Mouse (Mus musculus): ENCODE measurements around the gene Rasgrp1. TPM values are rescaled to one million over a fixed set of nuclear protein-coding genes. Genes with fewer than 3 reads are reported as not detected.
A peak's percentile ranks its signal among the peaks of the same experiment; 100 is the strongest.

Gene Rasgrp1
- polyA plus RNA-seq (2015; fragmentation: Nextera tagmentation; extraction: Ambion mirVana) = 0.31 and 0.46 TPM in 2 replicates

- TF ChIP-seq CTCF (IDR thresholded peaks at IDR 0.05; ENCODE audit: low read depth) = no peak
- Histone ChIP-seq H3K36me3 (ENCODE audit: control insufficient read depth, insufficient read depth) (no peaks in the 10 kb centered on the region), H3K9ac (ENCODE audit: low read depth, low read length) (peak within 1 kb of the TSS; percentile 17; the same call in 1 of the 2 replicates), H3K4me3 (ENCODE audit: low read depth, low read length) (peak within 1 kb of the TSS; percentile 57), H3K9me3 (ENCODE audit: control insufficient read depth) (no peaks in the 10 kb centered on the region), H3K4me1 (replicated peaks; ENCODE audit: control insufficient read depth, insufficient read depth, low read length) (no peaks in the 10 kb centered on the region), H3K27ac (ENCODE audit: low read depth, low read length) (no peak within 1 kb of the TSS), H3K27me3 (replicated peaks; ENCODE audit: control insufficient read depth, insufficient read depth, low read length) (peaks cover 25% of the 10 kb centered on the region), H3K4me2 (replicated peaks; ENCODE audit: low read depth) (peak within 1 kb of the TSS; percentile 95)
- peak; percentile 62 for ATAC-seq
- 2% methylated on average over 56 of the region's 56 CpGs for WGBS
Measured at GRCm38 (mm10) chr2:117342547-117343239, at the start of gene Rasgrp1. Gene Rasgrp1, minus strand, starts transcription at chr2:117343001.

- Histone ChIP-seq H3K36me3 (ENCODE audit: control insufficient read depth, insufficient read depth) (no peaks in the 10 kb centered on the region), H3K27ac (ENCODE audit: low read depth, low read length) (no peak overlapping the region), H3K27me3 (replicated peaks; ENCODE audit: control insufficient read depth, insufficient read depth, low read length) (no peaks in the 10 kb centered on the region), H3K4me1 (replicated peaks; ENCODE audit: control insufficient read depth, insufficient read depth, low read length) (no peaks in the 10 kb centered on the region), H3K9me3 (ENCODE audit: control insufficient read depth) (no peaks in the 10 kb centered on the region), H3K9ac (ENCODE audit: low read depth, low read length) (no peak overlapping the region), H3K4me2 (replicated peaks; ENCODE audit: low read depth) (no peak overlapping the region), H3K4me3 (ENCODE audit: low read depth, low read length) (no peak overlapping the region)
- ATAC-seq = no peak
- WGBS = 74% methylated on average over 17 of the region's 17 CpGs
- TF ChIP-seq CTCF (IDR thresholded peaks at IDR 0.05; ENCODE audit: low read depth) = no peak
Measured at GRCm38 (mm10) chr2:117389925-117390892, 47.4 kb upstream of the Rasgrp1 start.

- no peaks in the 10 kb centered on the region for H3K27me3 ChIP-seq (replicated peaks; ENCODE audit: control insufficient read depth, insufficient read depth, low read length)
- no peak overlapping the region for H3K4me2 ChIP-seq (replicated peaks; ENCODE audit: low read depth)
- ATAC-seq = no peak
- no peak overlapping the region for H3K9ac ChIP-seq (ENCODE audit: low read depth, low read length)
- no peaks in the 10 kb centered on the region for H3K9me3 ChIP-seq (ENCODE audit: control insufficient read depth)
- H3K27ac ChIP-seq (ENCODE audit: low read depth, low read length) = no peak overlapping the region
- H3K4me3 ChIP-seq (ENCODE audit: low read depth, low read length) = no peak overlapping the region
- WGBS = 77% methylated on average over 3 of the region's 3 CpGs
- no peak for TF ChIP-seq CTCF (IDR thresholded peaks at IDR 0.05; ENCODE audit: low read depth)
- no peaks in the 10 kb centered on the region for H3K4me1 ChIP-seq (replicated peaks; ENCODE audit: control insufficient read depth, insufficient read depth, low read length)
- H3K36me3 ChIP-seq (ENCODE audit: control insufficient read depth, insufficient read depth) = no peaks in the 10 kb centered on the region
Measured at GRCm38 (mm10) chr2:117389460-117389859, 46.7 kb upstream of the Rasgrp1 start.

- no peaks in the 10 kb centered on the region for H3K4me1 ChIP-seq (replicated peaks; ENCODE audit: control insufficient read depth, insufficient read depth, low read length)
- H3K27ac ChIP-seq (ENCODE audit: low read depth, low read length) = no peak overlapping the region
- no peak overlapping the region for H3K4me2 ChIP-seq (replicated peaks; ENCODE audit: low read depth)
- H3K9me3 ChIP-seq (ENCODE audit: control insufficient read depth) = no peaks in the 10 kb centered on the region
- no peak overlapping the region for H3K9ac ChIP-seq (ENCODE audit: low read depth, low read length)
- no peaks in the 10 kb centered on the region for H3K27me3 ChIP-seq (replicated peaks; ENCODE audit: control insufficient read depth, insufficient read depth, low read length)
- no peaks in the 10 kb centered on the region for H3K36me3 ChIP-seq (ENCODE audit: control insufficient read depth, insufficient read depth)
- ATAC-seq = no peak
- no peak overlapping the region for H3K4me3 ChIP-seq (ENCODE audit: low read depth, low read length)
- 83% methylated on average over 4 of the region's 4 CpGs for whole genome bisulfite sequencing
- TF ChIP-seq CTCF (IDR thresholded peaks at IDR 0.05; ENCODE audit: low read depth) = no peak
Measured at GRCm38 (mm10) chr2:117388121-117388520, 45.3 kb upstream of the Rasgrp1 start.

- 83% methylated on average over 12 of the region's 12 CpGs for WGBS
- Histone ChIP-seq H3K4me3 (ENCODE audit: low read depth, low read length) (no peak overlapping the region), H3K9me3 (ENCODE audit: control insufficient read depth) (no peaks in the 10 kb centered on the region), H3K27ac (ENCODE audit: low read depth, low read length) (no peak overlapping the region), H3K9ac (ENCODE audit: low read depth, low read length) (no peak overlapping the region), H3K4me1 (replicated peaks; ENCODE audit: control insufficient read depth, insufficient read depth, low read length) (no peaks in the 10 kb centered on the region), H3K4me2 (replicated peaks; ENCODE audit: low read depth) (no peak overlapping the region), H3K27me3 (replicated peaks; ENCODE audit: control insufficient read depth, insufficient read depth, low read length) (no peaks in the 10 kb centered on the region), H3K36me3 (ENCODE audit: control insufficient read depth, insufficient read depth) (no peaks in the 10 kb centered on the region)
- no peak for ATAC-seq
- no peak for TF ChIP-seq CTCF (IDR thresholded peaks at IDR 0.05; ENCODE audit: low read depth)
Measured at GRCm38 (mm10) chr2:117386981-117387705, 44.3 kb upstream of the Rasgrp1 start.

Measured in intestine, postnatal 0 days (tissue).